Mouse (Mus musculus) hindbrain, embryonic 16.5 days (tissue): ENCODE results near the gene Xrn2. TPM values are rescaled to one million over a fixed set of nuclear protein-coding genes. Genes with fewer than 3 reads are reported as not detected.
"Not testable (repeated sequence)": the region's sequence is repeated elsewhere in the genome, so short reads cannot be mapped to it uniquely, and the experiment has no call there.

ENCODE experiments used
- ATAC-seq: fragments of 200-750 bp; cut with Nextera tagmentation; 2 replicates; pipeline ENCODE4 v1.8.0; 2017; ENCODE audit warnings: moderate TSS enrichment, moderate library complexity
- H3K27ac ChIP-seq: fragments of 300-500 bp; sonication (generic); 2 replicates; pipeline ENCODE4 v1.5.1; 2014; ENCODE audit warnings: low read depth, mild to moderate bottlenecking, control low read depth, low read length, moderate library complexity
- H3K27me3 ChIP-seq: fragments of 300-500 bp; sonication (generic); replicated peaks from 2 replicates; pipeline ENCODE4 v1.6.1; 2014; ENCODE audit warnings: low read length; ENCODE audit not compliant: control insufficient read depth, insufficient read depth
- H3K36me3 ChIP-seq: fragments of 300-500 bp; sonication (generic); 2 replicates; pipeline ENCODE4 v1.6.1; 2014; ENCODE audit warnings: mild to moderate bottlenecking, low read length, moderate library complexity, mixed read lengths; ENCODE audit not compliant: control insufficient read depth, insufficient read depth
- H3K4me1 ChIP-seq: fragments of 300-500 bp; sonication (generic); 2 replicates; pipeline ENCODE4 v1.6.1; 2014; ENCODE audit warnings: low read depth, low read length; ENCODE audit not compliant: control insufficient read depth, insufficient read depth
- H3K4me2 ChIP-seq: fragments of 300-500 bp; sonication (generic); 2 replicates; pipeline ENCODE4 v1.6.1; 2014; ENCODE audit warnings: mild to moderate bottlenecking, low read length, control low read depth, moderate library complexity
- H3K4me3 ChIP-seq: fragments of 300-500 bp; sonication (generic); 2 replicates; pipeline ENCODE4 v1.5.1; 2014; ENCODE audit warnings: mild to moderate bottlenecking, low read length, control low read depth, moderate library complexity
- H3K9ac ChIP-seq: fragments of 300-500 bp; sonication (generic); 2 replicates; pipeline ENCODE4 v1.6.1; 2014; ENCODE audit warnings: low read depth, mild to moderate bottlenecking, control low read depth, low read length, moderate library complexity
- H3K9me3 ChIP-seq: fragments of 300-500 bp; sonication (generic); 2 replicates; pipeline ENCODE4 v1.6.1; 2014; ENCODE audit warnings: mild to moderate bottlenecking, low read length, moderate library complexity; ENCODE audit not compliant: control insufficient read depth
- WGBS: fragments of 180-500 bp; shearing (Covaris S2); extraction: QIAGEN DNeasy Blood & Tissue Kit; methylation state at CpG from one replicate; pipeline ENCODE4 v1.1.7; 2014; 5-methylcytosine and 5-hydroxymethylcytosine counted together
- polyA plus RNA-seq: library from polyadenylated mRNA; unstranded; fragments of >200 nt; fragmentation: Nextera tagmentation; extraction: Ambion mirVana; gene quantifications from 2 replicates; pipeline ENCODE4 v1.2.1, GENCODE M21; 2015

The Xrn2 gene
- polyA plus RNA-seq, 1 experiment from 2014 or later = 58.5 TPM

GRCm38 (mm10) chr2:147010141-147010540 lies 2.7 kb upstream of the Xrn2 start:
- no peak for ATAC-seq
- Histone ChIP-seq H3K27me3 (no peaks in the 10 kb centered on the region), H3K27ac (no peak overlapping the region), H3K4me2 (no peak overlapping the region), H3K4me3 (no peak overlapping the region), H3K4me1 (peaks cover 19% of the 10 kb centered on the region), H3K36me3 (no peaks in the 10 kb centered on the region), H3K9ac (no peak overlapping the region), H3K9me3 (no peaks in the 10 kb centered on the region)
- 98% methylated on average over 4 of the region's 4 CpGs for WGBS

- H3K27ac ChIP-seq = no peak overlapping the region
- H3K4me1 ChIP-seq = peaks cover 19% of the 10 kb centered on the region
- H3K36me3 ChIP-seq = no peaks in the 10 kb centered on the region
- 96% methylated on average over 9 of the region's 9 CpGs for WGBS
- H3K4me3 ChIP-seq = no peak overlapping the region
- no peak for ATAC-seq
- no peaks in the 10 kb centered on the region for H3K9me3 ChIP-seq
- H3K9ac ChIP-seq = no peak overlapping the region
- H3K27me3 ChIP-seq = no peaks in the 10 kb centered on the region
- no peak overlapping the region for H3K4me2 ChIP-seq
Observed at GRCm38 (mm10) chr2:147010952-147011351, 1.8 kb upstream of the Xrn2 start.

- Histone ChIP-seq H3K4me3 (peak overlapping the region; percentile 86; the same call in 1 of the 2 replicates), H3K9ac (peak overlapping the region; percentile 91), H3K4me2 (peak overlapping the region; percentile 65), H3K4me1 (peaks cover 19% of the 10 kb centered on the region), H3K36me3 (no peaks in the 10 kb centered on the region), H3K9me3 (no peaks in the 10 kb centered on the region), H3K27me3 (no peaks in the 10 kb centered on the region), H3K27ac (peak overlapping the region; percentile 98; the same call in 1 of the 2 replicates)
- no peak for ATAC-seq
- WGBS = 77% methylated on average over 3 of the region's 3 CpGs
Observed at GRCm38 (mm10) chr2:147011474-147012140, 1.2 kb upstream of the Xrn2 start.

GRCm38 (mm10) chr2:147012141-147012622 lies 614 bp upstream of the Xrn2 start:
- Histone ChIP-seq H3K9ac (peak overlapping the region; percentile 91), H3K36me3 (no peaks in the 10 kb centered on the region), H3K9me3 (no peaks in the 10 kb centered on the region), H3K27me3 (no peaks in the 10 kb centered on the region), H3K4me3 (peak overlapping the region; percentile 86), H3K4me1 (peaks cover 19% of the 10 kb centered on the region), H3K4me2 (peak overlapping the region; percentile 65), H3K27ac (peak overlapping the region; percentile 98)
- ATAC-seq = peak; percentile 6; the same call in 1 of the 2 replicates
- WGBS = 50% methylated on average over 7 of the region's 7 CpGs

- H3K4me1 ChIP-seq = peaks cover 19% of the 10 kb centered on the region
- no peaks in the 10 kb centered on the region for H3K27me3 ChIP-seq
- no peaks in the 10 kb centered on the region for H3K9me3 ChIP-seq
- peak overlapping the region; percentile 83 for H3K4me2 ChIP-seq
- H3K36me3 ChIP-seq = no peaks in the 10 kb centered on the region
- peak overlapping the region; percentile 86 for H3K4me3 ChIP-seq
- WGBS = under 1% methylated on average over 49 of the region's 59 CpGs
- H3K27ac ChIP-seq = peak overlapping the region; percentile 98
- peak; percentile 91 for ATAC-seq
- peak overlapping the region; percentile 91 for H3K9ac ChIP-seq
Observed at GRCm38 (mm10) chr2:147013194-147013969, 586 bp downstream of the Xrn2 start.

- 29% methylated on average over 15 of the region's 15 CpGs for WGBS
- no peaks in the 10 kb centered on the region for H3K36me3 ChIP-seq
- H3K4me3 ChIP-seq = peak overlapping the region; percentile 86
- peaks cover 19% of the 10 kb centered on the region for H3K4me1 ChIP-seq
- ATAC-seq = no peak
- H3K27ac ChIP-seq = no peak overlapping the region; the same call in 1 of the 2 replicates
- no peaks in the 10 kb centered on the region for H3K27me3 ChIP-seq
- peak overlapping the region; percentile 91 for H3K9ac ChIP-seq
- peak overlapping the region; percentile 83 for H3K4me2 ChIP-seq
- H3K9me3 ChIP-seq = no peaks in the 10 kb centered on the region
Observed at GRCm38 (mm10) chr2:147014101-147014886, 1.5 kb downstream of the Xrn2 start.

- not testable (repeated sequence) for H3K9ac ChIP-seq, H3K9me3 ChIP-seq, H3K27ac ChIP-seq, H3K4me3 ChIP-seq, H3K36me3 ChIP-seq, ATAC-seq, H3K4me2 ChIP-seq, H3K27me3 ChIP-seq, H3K4me1 ChIP-seq
- 94% methylated on average over 1 of the region's 1 CpGs for WGBS
Observed at GRCm38 (mm10) chr2:147022041-147022440, 9.2 kb downstream of the Xrn2 start.

- ATAC-seq = no peak
- 94% methylated on average over 5 of the region's 5 CpGs for WGBS
- peaks cover 6% of the 10 kb centered on the region; the same call in 1 of the 2 replicates for H3K36me3 ChIP-seq
- no peak overlapping the region for H3K4me2 ChIP-seq
- no peak overlapping the region for H3K4me3 ChIP-seq
- no peaks in the 10 kb centered on the region for H3K27me3 ChIP-seq
- no peak overlapping the region for H3K27ac ChIP-seq
- H3K4me1 ChIP-seq = no peaks in the 10 kb centered on the region
- no peak overlapping the region for H3K9ac ChIP-seq
- H3K9me3 ChIP-seq = no peaks in the 10 kb centered on the region
Observed at GRCm38 (mm10) chr2:147023067-147023466, 10.3 kb downstream of the Xrn2 start.
